Mouse (Mus musculus) embryonic facial prominence, embryonic 12.5 days (tissue): ENCODE data around the gene Rpl7l1. TPM values are rescaled to one million over a fixed set of nuclear protein-coding genes. Genes with fewer than 3 reads are reported as not detected.

Source experiments
- polyA plus RNA-seq: library from polyadenylated mRNA; unstranded; fragments of >200 nt; fragmentation: Nextera tagmentation; extraction: Ambion mirVana; gene quantifications from 2 replicates; pipeline ENCODE4 v1.2.1, GENCODE M21; 2016

Gene Rpl7l1
- polyA plus RNA-seq, 1 experiment from 2014 or later = 184 TPM

Other genes starting within 250 kb of the Rpl7l1 start
- 12.4 and 13.4 TPM in 2 replicates for gene Cul9, start 236.3 kb downstream of the Rpl7l1 start, polyA plus RNA-seq
- gene Srf, start 226.5 kb downstream of the Rpl7l1 start, polyA plus RNA-seq = 10.5 and 12.0 TPM in 2 replicates
- 130 and 134 TPM in 2 replicates for gene Ptk7, start 153.2 kb downstream of the Rpl7l1 start, polyA plus RNA-seq
- 28.5 and 29.8 TPM in 2 replicates for gene Klc4, start 136.7 kb downstream of the Rpl7l1 start, polyA plus RNA-seq
- gene Mrpl2, start 136.4 kb downstream of the Rpl7l1 start, polyA plus RNA-seq = 98.1 and 102 TPM in 2 replicates
- gene Cul7, start 132.3 kb downstream of the Rpl7l1 start, polyA plus RNA-seq = 57.3 and 61.1 TPM in 2 replicates
- gene Rrp36, start 108.3 kb downstream of the Rpl7l1 start, polyA plus RNA-seq = 62.6 and 67.6 TPM in 2 replicates
- gene Mea1, start 103.9 kb downstream of the Rpl7l1 start, polyA plus RNA-seq = 170 and 174 TPM in 2 replicates
- gene Klhdc3, start 101.8 kb downstream of the Rpl7l1 start, polyA plus RNA-seq = 134 and 137 TPM in 2 replicates
- gene Ppp2r5d, start 77.6 kb downstream of the Rpl7l1 start, polyA plus RNA-seq = 110 and 111 TPM in 2 replicates
- 43.0 and 45.1 TPM in 2 replicates for gene Pex6, start 71.2 kb downstream of the Rpl7l1 start, polyA plus RNA-seq
- 0.69 and 0.74 TPM in 2 replicates for gene Gnmt, start 53.5 kb downstream of the Rpl7l1 start, polyA plus RNA-seq
- 61.2 and 63.1 TPM in 2 replicates for gene Cnpy3, start 30.5 kb downstream of the Rpl7l1 start, polyA plus RNA-seq
- gene Ptcra, start 19.0 kb downstream of the Rpl7l1 start, polyA plus RNA-seq = 0.41 and 0.47 TPM in 2 replicates
- 54.8 and 59.5 TPM in 2 replicates for gene 2310039H08Rik, start 10.0 kb downstream of the Rpl7l1 start, polyA plus RNA-seq
- 4.6 and 5.5 TPM in 2 replicates for gene Bicral, start 75.8 kb upstream of the Rpl7l1 start, polyA plus RNA-seq
- gene Tbcc, start 108.0 kb upstream of the Rpl7l1 start, polyA plus RNA-seq = 80.2 and 83.7 TPM in 2 replicates
- 0.09 TPM in 1 of 2 replicates, not detected in the other for gene Prph2, start 127.8 kb upstream of the Rpl7l1 start, polyA plus RNA-seq
- 21.1 and 22.8 TPM in 2 replicates for gene Ubr2, start 227.9 kb upstream of the Rpl7l1 start, polyA plus RNA-seq